11 mouse cellular contexts compared by ENCODE assay signal in genomic region chr13:58523011-58523760, GRCm38 (mm10).
DNase-seq lines count a peak whose midpoint lies in the region; ATAC-seq lines count a peak whose summit lies in the region.
"Had no signal": no experiment of that assay in that cellular context is flagged by ENCODE, and none has a peak within 500 bp of the region (broad histone marks: within the 10 kb centered on the region; RNA-seq: fewer than 3 reads in every experiment).

No protein-coding gene starts in this region.

- no peaks in the 10 kb centered on the region for H3K9me3 ChIP-seq in hindbrain, embryonic 11.5 days (ENCODE audit: control insufficient read depth, low read length)
- H3K9me3 ChIP-seq in hindbrain, embryonic 16.5 days (ENCODE audit: control insufficient read depth, low read length), result no peaks in the 10 kb centered on the region
- H3K9me3 ChIP-seq in hindbrain, embryonic 13.5 days, result no peaks in the 10 kb centered on the region
- H3K9me3 ChIP-seq in liver, embryonic 16.5 days (replicated peaks; ENCODE audit: control insufficient read depth, low read length), result no peaks in the 10 kb centered on the region

- peak; percentile 21 for DNase-seq in hindbrain, embryonic 11.5 days (ENCODE audit: low spot score)
- DNase-seq in embryo, embryonic 11 days, result peak; percentile 61
- no peak for DNase-seq in retina, postnatal 1 day
- DNase-seq in c-Kit-positive CD71-positive TER-119-positive erythroid progenitor cells, embryonic 14.5 days (ENCODE audit: low spot score), result no peak
- no peak for DNase-seq in thymus, postnatal 10 days (ENCODE audit: low spot score in 2 of 2)
- DNase-seq: adrenal gland, adult 8-10 months; gastrocnemius, postnatal 25 days; lung, postnatal 10 days had no signal

- H3K4me3 ChIP-seq in hindbrain, embryonic 11.5 days (ENCODE audit: low read depth, low read length), result no peak overlapping the region
- no peak overlapping the region for H3K4me3 ChIP-seq in hindbrain, embryonic 16.5 days (ENCODE audit: low read length)
- no peak overlapping the region for H3K4me3 ChIP-seq in hindbrain, embryonic 13.5 days
- peak overlapping the region; percentile 46 for H3K4me3 ChIP-seq in liver, embryonic 16.5 days (ENCODE audit: low read depth, low read length)

- no peaks in the 10 kb centered on the region for H3K36me3 ChIP-seq in hindbrain, embryonic 11.5 days (ENCODE audit: control insufficient read depth, insufficient read depth, low read length)
- H3K36me3 ChIP-seq in hindbrain, embryonic 16.5 days (ENCODE audit: control insufficient read depth, insufficient read depth, low read length), result no peaks in the 10 kb centered on the region
- no peaks in the 10 kb centered on the region for H3K36me3 ChIP-seq in hindbrain, embryonic 13.5 days
- H3K36me3 ChIP-seq in liver, embryonic 16.5 days (ENCODE audit: control insufficient read depth, insufficient read depth), result no peaks in the 10 kb centered on the region

- no peak overlapping the region for H3K9ac ChIP-seq in hindbrain, embryonic 11.5 days (ENCODE audit: low read depth, low read length)
- no peak overlapping the region for H3K9ac ChIP-seq in hindbrain, embryonic 16.5 days (ENCODE audit: low read depth, low read length)
- H3K9ac ChIP-seq in hindbrain, embryonic 13.5 days, result no peak overlapping the region
- H3K9ac ChIP-seq in liver, embryonic 16.5 days (ENCODE audit: low read depth, low read length), result peak overlapping the region; percentile 62

- 30% methylated on average over 20 of the region's 20 CpGs for WGBS in hindbrain, embryonic 11.5 days
- WGBS in hindbrain, embryonic 16.5 days, result 38% methylated on average over 20 of the region's 20 CpGs
- WGBS in hindbrain, embryonic 13.5 days, result 36% methylated on average over 20 of the region's 20 CpGs
- 3% methylated on average over 20 of the region's 20 CpGs for WGBS in liver, embryonic 16.5 days (ENCODE audit: insufficient replicate concordance)

- no peak overlapping the region for H3K27ac ChIP-seq in hindbrain, embryonic 11.5 days (ENCODE audit: low read depth, low read length)
- no peak overlapping the region for H3K27ac ChIP-seq in hindbrain, embryonic 16.5 days (ENCODE audit: low read depth, low read length)
- H3K27ac ChIP-seq in hindbrain, embryonic 13.5 days, result no peak overlapping the region
- peak overlapping the region; percentile 77 for H3K27ac ChIP-seq in liver, embryonic 16.5 days (ENCODE audit: low read length)

- no peak for ATAC-seq in hindbrain, embryonic 11.5 days (ENCODE audit: low FRiP score)
- ATAC-seq in hindbrain, embryonic 16.5 days, result no peak
- no peak for ATAC-seq in hindbrain, embryonic 13.5 days (ENCODE audit: low FRiP score)
- ATAC-seq in liver, embryonic 16.5 days (ENCODE audit: low read depth), result peak; percentile 35

- H3K27me3 ChIP-seq in hindbrain, embryonic 11.5 days (ENCODE audit: control insufficient read depth, insufficient read depth, low read length), result no peaks in the 10 kb centered on the region
- no peaks in the 10 kb centered on the region; the same call in 1 of the 2 replicates for H3K27me3 ChIP-seq in hindbrain, embryonic 16.5 days (replicated peaks; ENCODE audit: control insufficient read depth, insufficient read depth, low read length)
- 0 out of 2 replicates have a peak, but pooled peaks cover 2% of the 10 kb centered on the region for H3K27me3 ChIP-seq in hindbrain, embryonic 13.5 days
- H3K27me3 ChIP-seq in liver, embryonic 16.5 days (ENCODE audit: control insufficient read depth, insufficient read depth, low read depth, low read length), result no peaks in the 10 kb centered on the region; the same call in 1 of the 2 replicates

- H3K4me2 ChIP-seq in hindbrain, embryonic 11.5 days (replicated peaks; ENCODE audit: low read depth, low read length), result no peak overlapping the region
- H3K4me2 ChIP-seq in hindbrain, embryonic 16.5 days (ENCODE audit: low read length), result no peak overlapping the region
- peak overlapping the region; percentile 17; the same call in 1 of the 2 replicates for H3K4me2 ChIP-seq in hindbrain, embryonic 13.5 days
- H3K4me2 ChIP-seq in liver, embryonic 16.5 days (ENCODE audit: low read depth, low read length), result peak overlapping the region; percentile 78

- H3K4me1 ChIP-seq in hindbrain, embryonic 11.5 days (replicated peaks; ENCODE audit: control insufficient read depth, insufficient read depth, low read length), result no peaks in the 10 kb centered on the region
- no peaks in the 10 kb centered on the region for H3K4me1 ChIP-seq in hindbrain, embryonic 16.5 days (ENCODE audit: control insufficient read depth, insufficient read depth, low read depth, low read length)
- 0 out of 2 replicates have a peak, but pooled peaks cover 3% of the 10 kb centered on the region for H3K4me1 ChIP-seq in hindbrain, embryonic 13.5 days (replicated peaks)
- peaks cover 48% of the 10 kb centered on the region for H3K4me1 ChIP-seq in liver, embryonic 16.5 days (ENCODE audit: control insufficient read depth, low read depth, low read length)

Comparison
In these comparisons a context has a peak if more than half of its experiments do, and no peak if none do; other contexts are left out.
1. H3K4me2 ChIP-seq: peak in hindbrain, embryonic 13.5 days (single experiment) and liver, embryonic 16.5 days (single experiment); none in hindbrain, embryonic 11.5 days (single experiment) and hindbrain, embryonic 16.5 days (single experiment).
2. DNase-seq: peak in hindbrain, embryonic 11.5 days (single experiment) and embryo, embryonic 11 days (single experiment); none in retina, postnatal 1 day (single experiment), c-Kit-positive CD71-positive TER-119-positive erythroid progenitor cells, embryonic 14.5 days (single experiment) and thymus, postnatal 10 days (0 of 2).